In genomic region chr15:32288480-32288879, GRCm38 (mm10) we compare ENCODE assay signal across 9 mouse cellular contexts. TPM values are rescaled to one million over a fixed set of nuclear protein-coding genes. Genes with fewer than 3 reads are reported as not detected.
DNase-seq lines count a peak whose midpoint lies in the region; ATAC-seq and TF ChIP-seq lines count a peak whose summit lies in the region.
"Had no signal": no experiment of that assay in that cellular context is flagged by ENCODE, and none has a peak within 500 bp of the region (broad histone marks: within the 10 kb centered on the region; RNA-seq: fewer than 3 reads in every experiment).

No protein-coding gene starts in this region.

- no peak overlapping the region for H3K27ac ChIP-seq in kidney, embryonic 15.5 days
- no peak overlapping the region for H3K27ac ChIP-seq in limb, embryonic 14.5 days (replicated peaks; ENCODE audit: low read depth, low read length)
- H3K27ac ChIP-seq: hindbrain, embryonic 10.5 days had no signal

- H3K9me3 ChIP-seq in kidney, embryonic 15.5 days (replicated peaks): no peaks in the 10 kb centered on the region
- H3K9me3 ChIP-seq in limb, embryonic 14.5 days (ENCODE audit: control insufficient read depth, low read length): no peaks in the 10 kb centered on the region
- H3K9me3 ChIP-seq: hindbrain, embryonic 10.5 days had no signal

- H3K36me3 ChIP-seq in kidney, embryonic 15.5 days: no peaks in the 10 kb centered on the region
- no peaks in the 10 kb centered on the region; the same call in none of the 2 replicates for H3K36me3 ChIP-seq in limb, embryonic 14.5 days (ENCODE audit: control insufficient read depth, insufficient read depth, low read length)
- H3K36me3 ChIP-seq: hindbrain, embryonic 10.5 days had no signal

- H3K27me3 ChIP-seq in kidney, embryonic 15.5 days: no peaks in the 10 kb centered on the region
- H3K27me3 ChIP-seq in limb, embryonic 14.5 days (ENCODE audit: control insufficient read depth, insufficient read depth, low read length): no peaks in the 10 kb centered on the region

- no peak overlapping the region for H3K4me2 ChIP-seq in kidney, embryonic 15.5 days
- no peak overlapping the region for H3K4me2 ChIP-seq in limb, embryonic 14.5 days (replicated peaks; ENCODE audit: low read depth, low read length, severe bottlenecking)

- WGBS in kidney, embryonic 15.5 days: 24% methylated on average over 6 of the region's 6 CpGs
- WGBS in limb, embryonic 14.5 days: 33% methylated on average over 6 of the region's 6 CpGs

- H3K9ac ChIP-seq in kidney, embryonic 15.5 days: no peak overlapping the region
- H3K9ac ChIP-seq in limb, embryonic 14.5 days (ENCODE audit: low read depth, low read length, severe bottlenecking): no peak overlapping the region

- no peak overlapping the region for H3K4me3 ChIP-seq in kidney, embryonic 15.5 days (replicated peaks)
- no peak overlapping the region for H3K4me3 ChIP-seq in limb, embryonic 14.5 days (replicated peaks; ENCODE audit: low read length)
- H3K4me3 ChIP-seq: hindbrain, embryonic 10.5 days had no signal

- H3K4me1 ChIP-seq in kidney, embryonic 15.5 days: no peaks in the 10 kb centered on the region; the same call in 1 of the 2 replicates
- peaks cover 9% of the 10 kb centered on the region for H3K4me1 ChIP-seq in limb, embryonic 14.5 days (ENCODE audit: control insufficient read depth, insufficient read depth, low read length)
- H3K4me1 ChIP-seq: hindbrain, embryonic 10.5 days had no signal

- ATAC-seq in kidney, embryonic 15.5 days (replicated peaks; ENCODE audit: low FRiP score): no peak; the same call in 1 of the 2 replicates
- ATAC-seq in limb, embryonic 14.5 days (ENCODE audit: low FRiP score, low read depth): peak; percentile 67

- no peak for TF ChIP-seq POLR2A in limb, embryonic 14.5 days (IDR thresholded peaks at IDR 0.05; ENCODE audit: borderline replicate concordance, extremely low read depth, insufficient read depth, insufficient read length)

- peak; percentile 17 for DNase-seq in kidney, adult 18-20 months
- peak; percentile 70 for DNase-seq in adrenal gland, postnatal 14 days
- DNase-seq in heart, adult 8-10 months (ENCODE audit: low spot score): peak; percentile 19
- peak; percentile 35 for DNase-seq in limb, embryonic 14.5 days (ENCODE audit: low spot score)
- DNase-seq in spleen, postnatal 4 days (ENCODE audit: low spot score in 2 of 2): no peak
- no peak for DNase-seq in thymus, postnatal 14 days
- DNase-seq in T-cell, adult 2 months (ENCODE audit: low spot score): no peak

RNA-seq across cellular contexts. Expression of gene Sema5a, which starts 43.9 kb away (rescaled TPM):
- 25.2 and 26.3 TPM in 2 replicates for polyA plus RNA-seq in kidney, embryonic 15.5 days (2015; fragmentation: Nextera tagmentation; extraction: Ambion mirVana)
- total RNA-seq in adrenal gland, postnatal 14 days (2021): 23.0 and 26.1 TPM in 2 replicates
- total RNA-seq in heart, adult 8-10 months (2022): 1 to 10 TPM; 4.2 to 8.8 (median 5.5) TPM
- 33.0 and 38.7 TPM in 2 replicates for polyA plus RNA-seq in limb, embryonic 14.5 days (2012; rRNA removed)
- polyA plus RNA-seq in limb, embryonic 14.5 days (2014; fragmentation: Nextera tagmentation; extraction: Ambion mirVana): 36.6 and 42.3 TPM in 2 replicates

Comparison
In these comparisons a context has a peak if more than half of its experiments do, and no peak if none do; other contexts are left out.
1. DNase-seq: peak in kidney, adult 18-20 months (single experiment), adrenal gland, postnatal 14 days (single experiment), heart, adult 8-10 months (single experiment) and limb, embryonic 14.5 days (single experiment); none in spleen, postnatal 4 days (0 of 2), thymus, postnatal 14 days (single experiment) and T-cell, adult 2 months (single experiment).